Mouse (Mus musculus) embryo, embryonic 11.5 days (tissue): ENCODE data around the gene 4932438A13Rik.

Experiments
- DNase-seq: peaks from one replicate; pipeline ENCODE4 v3.0.0-alpha.2; 2012; ENCODE audit warnings: low read depth, low spot score

4932438A13Rik gene

GRCm38 (mm10) chr3:36918322-36918721, 55.4 kb downstream of the 4932438A13Rik start:
- DNase-seq: no peak

- no peak for DNase-seq
Observed at GRCm38 (mm10) chr3:36941572-36941971, 78.7 kb downstream of the 4932438A13Rik start.

- no peak for DNase-seq
Observed at GRCm38 (mm10) chr3:36942108-36942507, 79.2 kb downstream of the 4932438A13Rik start.

- DNase-seq: no peak
Observed at GRCm38 (mm10) chr3:36943706-36944105, 80.8 kb downstream of the 4932438A13Rik start.

GRCm38 (mm10) chr3:37037979-37038378, 175.1 kb downstream of the 4932438A13Rik start:
- no peak for DNase-seq

GRCm38 (mm10) chr3:37039811-37040210, 176.9 kb downstream of the 4932438A13Rik start:
- no peak for DNase-seq

- no peak for DNase-seq
Observed at GRCm38 (mm10) chr3:37051491-37051890, 188.6 kb downstream of the 4932438A13Rik start.

- DNase-seq: no peak
Observed at GRCm38 (mm10) chr3:37063406-37063805, 200.5 kb downstream of the 4932438A13Rik start, which contains the start of gene Adad1. Adad1 (plus strand) TSS chr3:37063527.

- no peak for DNase-seq
Observed at GRCm38 (mm10) chr3:37073211-37073610, 210.3 kb downstream of the 4932438A13Rik start.

GRCm38 (mm10) chr3:37084860-37085259, 222.0 kb downstream of the 4932438A13Rik start:
- DNase-seq: no peak

GRCm38 (mm10) chr3:37090721-37091120, 227.8 kb downstream of the 4932438A13Rik start:
- DNase-seq: no peak
